In the genomic region with DNA sequence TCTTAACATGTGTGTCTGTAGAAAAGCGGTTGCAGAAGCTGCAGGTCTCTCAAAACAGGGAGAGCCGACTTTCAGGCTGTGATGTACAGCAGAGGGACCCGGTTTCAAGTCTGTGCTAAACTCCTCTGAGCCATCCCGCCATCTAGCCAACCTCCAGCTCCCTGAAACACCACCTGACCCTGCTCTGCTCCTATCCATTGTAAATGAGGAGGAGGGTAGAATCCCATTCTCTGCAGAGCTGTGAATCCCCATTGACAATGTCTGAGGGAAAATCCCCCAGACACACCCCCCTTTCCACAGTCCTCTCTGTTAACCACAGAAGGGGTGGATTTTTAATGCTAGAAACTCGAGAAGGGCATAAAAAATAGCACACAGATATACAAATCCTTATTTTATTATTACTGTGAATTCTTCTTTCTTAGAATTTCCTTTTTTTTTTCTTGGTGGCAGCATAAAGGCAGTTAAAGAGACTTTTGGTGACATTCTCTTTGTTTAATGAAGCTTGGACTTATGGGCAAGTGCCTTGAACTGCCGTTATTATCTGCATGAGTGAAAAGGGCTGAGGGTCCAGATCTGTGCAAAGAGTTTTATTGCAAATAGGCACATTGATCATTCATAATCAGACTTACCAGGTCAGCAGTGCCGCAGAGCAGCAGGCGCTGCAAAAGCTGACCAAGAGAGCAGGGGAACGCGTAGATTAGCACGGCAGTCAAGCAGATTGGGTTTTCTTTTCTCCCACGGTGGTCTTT, we compare ENCODE assay signal across 12 mouse cellular contexts.
DNase-seq lines count a peak whose midpoint lies in the region; ATAC-seq and TF ChIP-seq lines count a peak whose summit lies in the region.
"Had no signal": no experiment of that assay in that cellular context is flagged by ENCODE, and none has a peak within 500 bp of the region (broad histone marks: within the 10 kb centered on the region; RNA-seq: fewer than 3 reads in every experiment).

No protein-coding gene starts in this region.

- H3K27ac ChIP-seq in ES-E14 (ENCODE audit: insufficient read depth, low read depth, low read length, poor library complexity, severe bottlenecking) = 0 out of 2 replicates have a peak overlapping the region, but pooled peaks have one; percentile 43
- H3K27ac ChIP-seq in forebrain, postnatal 0 days (ENCODE audit: low read depth, low read length) = no peak overlapping the region
- H3K27ac ChIP-seq in midbrain, embryonic 14.5 days (replicated peaks; ENCODE audit: low read depth, low read length) = peak overlapping the region; percentile 69
- no peak overlapping the region for H3K27ac ChIP-seq in liver, embryonic 12.5 days
- no peak overlapping the region for H3K27ac ChIP-seq in intestine, embryonic 15.5 days
- H3K27ac ChIP-seq: heart, embryonic 10.5 days had no signal

- peak overlapping the region; percentile 51 for H3K4me2 ChIP-seq in forebrain, postnatal 0 days (ENCODE audit: low read depth)
- H3K4me2 ChIP-seq in midbrain, embryonic 14.5 days (ENCODE audit: low read length) = peak overlapping the region; percentile 59
- no peak overlapping the region for H3K4me2 ChIP-seq in liver, embryonic 12.5 days
- no peak overlapping the region for H3K4me2 ChIP-seq in intestine, embryonic 15.5 days (replicated peaks)
- H3K4me2 ChIP-seq: lung, embryonic 14.5 days had no signal

- 13% methylated on average over 12 of the region's 12 CpGs for WGBS in forebrain, postnatal 0 days
- WGBS in midbrain, embryonic 14.5 days = 14% methylated on average over 12 of the region's 12 CpGs
- 68% methylated on average over 12 of the region's 12 CpGs for WGBS in liver, embryonic 12.5 days (ENCODE audit: insufficient replicate concordance)
- WGBS in intestine, embryonic 15.5 days = 69% methylated on average over 12 of the region's 12 CpGs

- in situ Hi-C loops in ES-E14 (cut with MboI; ENCODE audit: low sequenced_read_pairs in 2 of 2, unreplicated experiment in 2 of 2) = no loop called here

- intact Hi-C loops in heart, postnatal 10 days (cut with DNase I) = no loop called here

- no peak for TF ChIP-seq CTCF in forebrain, postnatal 0 days (IDR thresholded peaks at IDR 0.05; ENCODE audit: low read depth)

- H3K9ac ChIP-seq in ES-E14 (ENCODE audit: insufficient read depth, low read depth, low read length, poor library complexity, severe bottlenecking) = no peak overlapping the region
- H3K9ac ChIP-seq in forebrain, postnatal 0 days = peak overlapping the region; percentile 51
- H3K9ac ChIP-seq in midbrain, embryonic 14.5 days (replicated peaks; ENCODE audit: low read length) = peak overlapping the region; percentile 61
- no peak overlapping the region for H3K9ac ChIP-seq in liver, embryonic 12.5 days
- H3K9ac ChIP-seq in intestine, embryonic 15.5 days = no peak overlapping the region
- H3K9ac ChIP-seq: lung, embryonic 14.5 days had no signal

- no peaks in the 10 kb centered on the region for H3K27me3 ChIP-seq in forebrain, postnatal 0 days (ENCODE audit: insufficient read depth, low read length)
- no peaks in the 10 kb centered on the region for H3K27me3 ChIP-seq in midbrain, embryonic 14.5 days (ENCODE audit: control insufficient read depth, insufficient read depth, low read length)
- no peaks in the 10 kb centered on the region for H3K27me3 ChIP-seq in liver, embryonic 12.5 days (replicated peaks)
- no peaks in the 10 kb centered on the region for H3K27me3 ChIP-seq in intestine, embryonic 15.5 days (replicated peaks)
- H3K27me3 ChIP-seq: CH12.LX had no signal

- no peaks in the 10 kb centered on the region for H3K9me3 ChIP-seq in ES-E14 (ENCODE audit: control insufficient read depth, insufficient read depth, low read depth, low read length)
- no peaks in the 10 kb centered on the region for H3K9me3 ChIP-seq in forebrain, postnatal 0 days (ENCODE audit: low read length)
- H3K9me3 ChIP-seq in midbrain, embryonic 14.5 days (ENCODE audit: control insufficient read depth, low read length) = no peaks in the 10 kb centered on the region
- H3K9me3 ChIP-seq in liver, embryonic 12.5 days (replicated peaks) = no peaks in the 10 kb centered on the region
- no peaks in the 10 kb centered on the region for H3K9me3 ChIP-seq in intestine, embryonic 15.5 days
- H3K9me3 ChIP-seq: heart, embryonic 10.5 days had no signal

- no peak overlapping the region for H3K4me3 ChIP-seq in ES-E14 (ENCODE audit: insufficient read depth in 1 of 2, low read depth in 1 of 2, low read length in 2 of 2, poor library complexity in 1 of 2, severe bottlenecking in 1 of 2)
- H3K4me3 ChIP-seq in forebrain, postnatal 0 days (ENCODE audit: low read depth, low read length) = peak overlapping the region; percentile 37
- peak overlapping the region; percentile 36 for H3K4me3 ChIP-seq in midbrain, embryonic 14.5 days (replicated peaks; ENCODE audit: low read depth, low read length)
- H3K4me3 ChIP-seq in liver, embryonic 12.5 days = no peak overlapping the region
- no peak overlapping the region for H3K4me3 ChIP-seq in intestine, embryonic 15.5 days (replicated peaks)
- H3K4me3 ChIP-seq: heart, embryonic 10.5 days had no signal

- ATAC-seq in forebrain, postnatal 0 days = peak; percentile 80
- peak; percentile 67; the same call in 1 of the 2 replicates for ATAC-seq in midbrain, embryonic 14.5 days (ENCODE audit: low FRiP score, low TSS enrichment)
- ATAC-seq in liver, embryonic 12.5 days = no peak
- ATAC-seq in intestine, embryonic 15.5 days = no peak
- ATAC-seq: intestine, postnatal 0 days had no signal

- H3K4me1 ChIP-seq in ES-E14 (ENCODE audit: control insufficient read depth in 2 of 2, insufficient read depth in 2 of 2, low read length in 2 of 2, poor library complexity in 1 of 2) = peaks cover 18 to 20% of the 10 kb centered on the region in 2 experiments
- peaks cover 4% of the 10 kb centered on the region; the same call in 1 of the 2 replicates for H3K4me1 ChIP-seq in forebrain, postnatal 0 days (ENCODE audit: insufficient read depth)
- H3K4me1 ChIP-seq in midbrain, embryonic 14.5 days (ENCODE audit: control insufficient read depth, insufficient read depth, low read length) = peaks cover 10% of the 10 kb centered on the region; the same call in 1 of the 2 replicates
- H3K4me1 ChIP-seq in liver, embryonic 12.5 days = no peaks in the 10 kb centered on the region
- H3K4me1 ChIP-seq in intestine, embryonic 15.5 days (replicated peaks) = no peaks in the 10 kb centered on the region
- H3K4me1 ChIP-seq: heart, embryonic 10.5 days had no signal

- no peak for DNase-seq in ES-E14 (ENCODE audit: low read depth, low spot score)
- DNase-seq in embryo, embryonic 10 days (ENCODE audit: low spot score) = peak; percentile 47
- peak; percentile 22 for DNase-seq in forebrain, postnatal 0 days
- DNase-seq in midbrain, embryonic 14.5 days = peak; percentile 61
- no peak for DNase-seq in ovary, postnatal 10 days (ENCODE audit: low spot score)
- DNase-seq in heart, postnatal 10 days = no peak
- DNase-seq: lung, embryonic 14.5 days had no signal

- no peaks in the 10 kb centered on the region for H3K36me3 ChIP-seq in ES-E14 (ENCODE audit: control insufficient read depth, insufficient read depth, low read length, poor library complexity, severe bottlenecking)
- no peaks in the 10 kb centered on the region for H3K36me3 ChIP-seq in forebrain, postnatal 0 days (ENCODE audit: insufficient read depth)
- H3K36me3 ChIP-seq in midbrain, embryonic 14.5 days (ENCODE audit: control insufficient read depth, insufficient read depth, low read length) = no peaks in the 10 kb centered on the region
- H3K36me3 ChIP-seq in liver, embryonic 12.5 days = no peaks in the 10 kb centered on the region
- no peaks in the 10 kb centered on the region for H3K36me3 ChIP-seq in intestine, embryonic 15.5 days
- H3K36me3 ChIP-seq: heart, embryonic 10.5 days had no signal

TF ChIP-seq in ES-E14, 5 proteins besides CTCF, POLR2A, EP300 and RAD21:
- no peak for TF ChIP-seq CHD2 (IDR thresholded peaks at IDR 0.05; ENCODE audit: low read depth, low read length)
- TF ChIP-seq ZC3H11A (IDR thresholded peaks at IDR 0.05; ENCODE audit: borderline replicate concordance, low read depth, low read length) = no peak
- no peak for TF ChIP-seq MAFK (IDR thresholded peaks at IDR 0.05; ENCODE audit: insufficient read depth, low read depth, low read length)
- TF ChIP-seq HCFC1 (IDR thresholded peaks at IDR 0.05; ENCODE audit: borderline replicate concordance, insufficient read depth, low read length) = no peak
- no peak for TF ChIP-seq ZNF384 (IDR thresholded peaks at IDR 0.05; ENCODE audit: low read depth, low read length)

Comparison
In these comparisons a context has a peak if more than half of its experiments do, and no peak if none do; other contexts are left out.
1. DNase-seq: peak in embryo, embryonic 10 days (single experiment), forebrain, postnatal 0 days (single experiment) and midbrain, embryonic 14.5 days (single experiment); none in ES-E14 (single experiment), ovary, postnatal 10 days (single experiment) and heart, postnatal 10 days (0 of 2).
2. H3K27ac ChIP-seq: peak in ES-E14 (single experiment) and midbrain, embryonic 14.5 days (single experiment); none in forebrain, postnatal 0 days (single experiment), liver, embryonic 12.5 days (single experiment) and intestine, embryonic 15.5 days (single experiment).
3. H3K4me3 ChIP-seq: peak in forebrain, postnatal 0 days (single experiment) and midbrain, embryonic 14.5 days (single experiment); none in ES-E14 (0 of 2), liver, embryonic 12.5 days (single experiment) and intestine, embryonic 15.5 days (single experiment).
4. H3K9ac ChIP-seq: peak in forebrain, postnatal 0 days (single experiment) and midbrain, embryonic 14.5 days (single experiment); none in ES-E14 (single experiment), liver, embryonic 12.5 days (single experiment) and intestine, embryonic 15.5 days (single experiment).
5. ATAC-seq: peak in forebrain, postnatal 0 days (single experiment) and midbrain, embryonic 14.5 days (single experiment); none in liver, embryonic 12.5 days (single experiment) and intestine, embryonic 15.5 days (single experiment).
6. H3K4me2 ChIP-seq: peak in forebrain, postnatal 0 days (single experiment) and midbrain, embryonic 14.5 days (single experiment); none in liver, embryonic 12.5 days (single experiment) and intestine, embryonic 15.5 days (single experiment).